Mouse (Mus musculus): ENCODE data around the gene Eif1.

GRCm38 (mm10) chr11:100322591-100323258, 3.0 kb downstream of the Eif1 start:
- TF ChIP-seq CTCF (IDR thresholded peaks at IDR 0.05; ENCODE audit: low read depth) (no peak), EP300 (IDR thresholded peaks at IDR 0.05; ENCODE audit: low read depth) (no peak)

All from liver, embryonic 14.5 days (tissue).